Mouse (Mus musculus) cerebellum, adult 2 months (tissue): ENCODE measurements at regions not wholly inside any gene's neighbourhood (a gene's known extent, or its start where the extent isn't known, plus 50 kb on each side); places are given as distances from the start of the nearest gene placed in this dataset.

Experiments used
- DNase-seq, 2 experiments: peaks; one replicate each; pipeline ENCODE4 v3.0.0; 2021
- H3K27ac ChIP-seq: fragments of 200-500 bp; 2 replicates; pipeline ENCODE4 v1.5.1; 2012; ENCODE audit warnings: low read length, control low read depth, inconsistent platforms; ENCODE audit not compliant: insufficient read depth
- H3K27me3 ChIP-seq: fragments of 200-500 bp; 2 replicates; pipeline ENCODE4 v1.6.1; 2012; ENCODE audit warnings: inconsistent platforms, mild to moderate bottlenecking, low read length, moderate library complexity; ENCODE audit not compliant: control insufficient read depth, insufficient read depth
- H3K4me1 ChIP-seq: fragments of 200-500 bp; 2 replicates; pipeline ENCODE4 v1.6.1; 2011; ENCODE audit warnings: low read length; ENCODE audit not compliant: control insufficient read depth, insufficient read depth
- H3K4me3 ChIP-seq: fragments of 200-500 bp; replicated peaks from 2 replicates; pipeline ENCODE3; 2011; ENCODE audit warnings: mild to moderate bottlenecking, low read depth, low read length, control low read depth; ENCODE audit not compliant: insufficient read depth
- CTCF ChIP-seq: fragments of 200-500 bp; IDR thresholded peaks from 2 replicates; pipeline ENCODE4 v1.5.1; 2011; ENCODE audit warnings: low read depth, mild to moderate bottlenecking, control low read depth, low read length, moderate library complexity, borderline replicate concordance; ENCODE audit not compliant: insufficient read depth
- POLR2A ChIP-seq: fragments of 200-500 bp; IDR thresholded peaks from 2 replicates; pipeline ENCODE4 v1.6.1; 2011; ENCODE audit warnings: low read length, control low read depth, borderline replicate concordance; ENCODE audit not compliant: insufficient read depth
- WGBS: fragments of 180-500 bp; shearing (Covaris S2); methylation state at CpG from one replicate; pipeline ENCODE4 v1.1.7; 2018; 5-methylcytosine and 5-hydroxymethylcytosine counted together

DNA sequence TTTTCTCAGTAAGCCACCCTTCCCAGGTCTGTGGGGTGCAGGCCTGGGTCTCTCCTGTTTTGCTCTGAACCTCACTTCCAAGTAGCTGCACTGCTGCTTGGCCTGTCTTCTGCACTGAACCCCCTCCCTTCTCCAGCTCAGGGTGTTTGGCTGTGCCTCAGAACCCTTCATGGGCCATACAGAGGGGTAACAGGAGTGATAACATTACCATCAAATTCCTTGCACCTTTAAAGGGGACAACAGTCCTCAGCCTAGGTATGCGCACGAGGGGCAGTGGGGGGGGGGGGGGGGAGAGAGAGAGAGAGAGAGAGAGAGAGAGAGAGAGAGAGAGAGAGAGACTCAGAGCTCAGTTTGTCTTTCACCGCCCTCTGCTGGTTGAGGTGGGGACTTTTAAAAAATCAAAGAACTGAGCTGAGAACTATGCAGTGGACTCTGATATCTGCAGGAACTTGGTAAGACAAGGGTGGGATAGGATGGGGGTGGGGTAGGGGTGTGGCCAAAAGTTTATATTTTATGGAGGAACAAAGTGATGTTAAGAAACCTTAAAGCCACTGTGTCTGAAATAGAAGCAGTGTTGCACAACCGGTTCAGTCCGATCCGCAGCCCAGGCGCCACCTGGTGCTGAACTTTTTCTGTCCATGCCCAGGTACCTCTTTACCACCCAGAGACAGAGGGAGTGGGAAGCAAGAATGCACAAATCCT lies 152.3 kb upstream of the Npvf start:
- no peak overlapping the region for H3K27ac ChIP-seq
- no peaks in the 10 kb centered on the region for H3K27me3 ChIP-seq
- no peaks in the 10 kb centered on the region; the same call in 1 of the 2 replicates for H3K4me1 ChIP-seq
- TF ChIP-seq POLR2A = no peak
- TF ChIP-seq CTCF = peak; percentile 65
- WGBS = 10% methylated on average over 7 of the region's 7 CpGs
- no peak overlapping the region for H3K4me3 ChIP-seq
- DNase-seq = peak; percentile 42 to 48

DNA sequence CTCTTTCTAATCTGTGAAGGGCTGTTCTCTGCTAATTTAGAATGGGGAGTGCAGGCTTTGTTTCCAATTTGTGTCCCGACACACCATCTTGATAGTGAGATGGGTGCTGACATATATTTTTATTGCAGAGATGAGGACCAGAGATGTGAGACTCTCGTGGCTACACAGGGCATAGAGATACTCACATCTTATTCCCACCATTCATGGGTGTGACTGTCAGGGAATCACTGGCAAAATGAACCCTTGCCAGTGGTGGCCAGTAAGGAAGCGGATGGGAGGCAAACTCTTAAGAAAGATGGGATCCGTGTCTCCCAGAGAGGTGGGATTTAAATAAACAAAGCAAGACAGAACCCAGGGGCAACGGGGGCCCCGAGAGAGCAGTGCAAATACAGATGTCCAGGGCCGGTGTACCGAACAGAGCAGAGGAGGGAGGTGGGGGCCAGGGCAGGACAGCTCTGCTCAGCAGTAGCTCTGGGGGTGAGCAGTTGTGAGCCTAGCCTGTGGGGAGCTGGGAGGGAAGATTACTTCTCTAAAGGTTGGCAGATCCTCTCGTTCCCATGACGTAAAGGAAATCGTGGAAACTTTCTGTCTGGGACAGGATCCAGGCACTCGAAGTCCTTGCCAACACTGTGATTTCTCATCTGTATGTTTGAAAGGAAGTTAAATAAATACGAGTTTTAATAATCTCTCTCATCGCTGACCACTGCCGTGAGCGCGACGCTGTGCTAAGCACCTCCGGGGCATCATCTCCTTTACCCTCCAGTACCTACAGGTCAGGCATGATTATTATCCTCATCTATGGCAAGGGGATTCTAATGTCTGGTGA lies 153.2 kb upstream of the Npvf start:
- 20% methylated on average over 19 of the region's 19 CpGs for WGBS
- H3K4me3 ChIP-seq = no peak overlapping the region
- no peak for TF ChIP-seq POLR2A
- TF ChIP-seq CTCF = no peak
- DNase-seq = peak; percentile 12 to 23
- H3K27ac ChIP-seq = no peak overlapping the region
- H3K4me1 ChIP-seq = no peaks in the 10 kb centered on the region; the same call in 1 of the 2 replicates
- no peaks in the 10 kb centered on the region for H3K27me3 ChIP-seq

DNA sequence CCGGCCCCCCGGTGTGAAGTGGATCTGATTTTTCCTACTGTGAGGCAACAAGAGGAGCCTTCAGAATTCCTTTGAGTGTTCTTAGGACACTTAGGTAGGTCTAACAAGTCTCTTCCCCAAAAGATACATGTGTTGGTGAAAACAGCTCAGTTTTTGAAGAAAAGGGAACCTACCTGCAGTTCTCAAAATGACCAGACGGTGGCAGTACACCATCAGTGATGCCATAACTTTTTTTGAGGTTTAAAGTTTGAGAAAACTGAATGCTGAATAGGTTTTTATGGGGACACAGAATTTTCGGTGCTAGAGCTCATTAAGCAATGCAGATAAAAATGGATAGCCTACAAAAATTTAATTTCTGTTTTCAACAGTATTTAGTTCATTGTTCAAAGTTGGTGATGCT lies 153.9 kb upstream of the Npvf start:
- DNase-seq = peak; percentile 44 to 68
- TF ChIP-seq CTCF = peak; percentile 68
- no peak for TF ChIP-seq POLR2A
- no peaks in the 10 kb centered on the region; the same call in 1 of the 2 replicates for H3K4me1 ChIP-seq
- H3K4me3 ChIP-seq = no peak overlapping the region
- H3K27ac ChIP-seq = no peak overlapping the region
- no peaks in the 10 kb centered on the region for H3K27me3 ChIP-seq
- 6% methylated on average over 4 of the region's 4 CpGs for WGBS

DNA sequence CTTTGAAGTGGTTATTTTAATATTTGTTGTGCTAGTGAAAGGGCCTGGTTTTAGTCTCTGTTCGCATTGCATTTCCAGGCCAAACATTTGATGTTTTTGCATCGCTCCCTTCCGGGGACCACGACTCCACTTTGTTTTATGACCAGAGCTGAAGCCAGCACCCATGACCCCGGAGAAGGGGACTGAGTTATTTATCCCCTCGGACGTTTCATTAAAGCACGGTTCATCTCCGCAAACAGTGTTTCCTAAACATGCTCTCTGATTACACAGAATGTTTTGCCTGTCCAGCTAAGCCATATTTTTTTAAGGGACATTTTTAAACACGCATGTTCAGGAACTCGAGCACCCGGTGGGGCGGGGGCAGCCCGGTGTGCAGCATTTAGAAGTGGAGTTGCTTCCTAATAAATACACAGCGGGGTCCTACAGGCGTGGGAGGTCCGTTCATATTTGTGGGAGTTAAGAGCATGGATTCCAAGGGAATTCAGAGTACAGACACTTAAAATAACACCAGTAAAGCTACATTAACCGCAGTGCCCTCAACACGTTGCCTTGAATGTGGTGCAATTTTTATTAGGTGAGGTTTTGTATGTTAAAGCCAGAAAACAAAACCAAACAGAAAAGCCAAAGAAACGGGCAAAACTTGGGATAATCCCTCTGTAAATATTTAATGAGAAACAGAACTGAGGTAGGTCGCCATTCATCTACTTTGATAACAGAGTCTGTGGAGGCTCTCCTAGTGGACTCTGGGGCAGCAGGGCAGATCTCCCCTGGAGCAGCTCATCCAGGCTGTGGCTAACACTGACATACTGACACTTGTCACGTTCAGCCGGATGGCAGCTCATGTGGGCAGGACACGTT lies 154.8 kb upstream of the Npvf start:
- 66% methylated on average over 24 of the region's 24 CpGs for WGBS
- H3K27me3 ChIP-seq = no peaks in the 10 kb centered on the region; the same call in 1 of the 2 replicates
- DNase-seq = no peak
- no peak overlapping the region for H3K27ac ChIP-seq
- H3K4me1 ChIP-seq = no peaks in the 10 kb centered on the region; the same call in 1 of the 2 replicates
- no peak overlapping the region for H3K4me3 ChIP-seq
- TF ChIP-seq CTCF (no peak), POLR2A (no peak)

DNA sequence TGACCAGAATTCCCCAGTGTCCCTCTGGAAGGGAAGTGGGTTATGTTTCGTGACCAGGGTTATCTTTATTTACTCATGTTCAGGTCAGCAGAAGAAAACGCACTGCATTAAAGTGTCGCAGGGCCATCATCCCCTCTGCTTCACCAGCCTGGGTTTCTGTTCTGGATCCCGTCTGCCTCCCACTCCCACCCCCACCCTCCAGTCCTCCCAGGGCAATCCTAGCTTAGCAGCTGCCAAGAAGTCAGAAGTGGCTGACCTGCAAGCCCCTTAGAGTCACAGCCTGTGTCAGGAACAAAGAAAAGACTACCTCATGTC lies 155.4 kb upstream of the Npvf start:
- no peak for DNase-seq
- WGBS = 56% methylated on average over 4 of the region's 4 CpGs
- Histone ChIP-seq H3K27ac (no peak overlapping the region), H3K4me3 (no peak overlapping the region), H3K4me1 (no peaks in the 10 kb centered on the region; the same call in 1 of the 2 replicates), H3K27me3 (no peaks in the 10 kb centered on the region; the same call in 1 of the 2 replicates)
- TF ChIP-seq POLR2A (no peak), CTCF (no peak)

- Histone ChIP-seq H3K4me3 (no peak overlapping the region), H3K27ac (no peak overlapping the region), H3K4me1 (no peaks in the 10 kb centered on the region), H3K27me3 (no peaks in the 10 kb centered on the region; the same call in 1 of the 2 replicates)
- DNase-seq = no peak
- TF ChIP-seq CTCF (no peak), POLR2A (no peak)
- 73% methylated on average over 10 of the region's 10 CpGs for WGBS
Measured at GRCm38 (mm10) chr6:50814936-50815500, 160.8 kb upstream of the Npvf start.

DNA sequence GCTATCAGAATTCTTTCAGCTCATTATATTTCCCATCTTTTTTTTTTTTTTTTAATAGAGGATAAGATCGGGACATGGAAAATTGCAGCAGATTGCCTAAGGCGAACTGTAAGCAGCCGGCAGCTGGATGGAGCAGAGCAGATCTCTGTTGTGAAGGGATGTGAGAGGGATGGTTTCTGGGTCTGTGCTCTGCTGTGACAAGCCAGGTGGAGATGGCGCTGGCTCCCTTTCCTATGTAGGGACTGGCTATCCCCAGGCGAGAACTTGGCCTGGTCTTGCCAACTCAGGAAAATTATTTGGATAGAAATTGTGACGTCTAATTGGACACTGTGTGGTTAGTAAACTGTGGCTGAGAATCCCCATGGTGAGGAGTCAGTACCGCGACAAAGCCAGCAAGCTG lies 161.3 kb upstream of the Npvf start:
- H3K4me1 ChIP-seq = no peaks in the 10 kb centered on the region
- TF ChIP-seq CTCF = no peak
- TF ChIP-seq POLR2A = no peak
- H3K27ac ChIP-seq = no peak overlapping the region
- no peak overlapping the region for H3K4me3 ChIP-seq
- WGBS = 24% methylated on average over 8 of the region's 8 CpGs
- no peak for DNase-seq
- H3K27me3 ChIP-seq = no peaks in the 10 kb centered on the region; the same call in 1 of the 2 replicates
